Mouse (Mus musculus) liver, embryonic 14.5 days (tissue): ENCODE measurements around the gene Alg5.

Experiments used
- CTCF ChIP-seq: IDR thresholded peaks from 2 replicates; pipeline ENCODE4 v1.5.1; 2016; ENCODE audit warnings: antibody characterized with exemption, low read depth, control low read depth
- EP300 ChIP-seq: IDR thresholded peaks from 2 replicates; pipeline ENCODE4 v1.6.1; 2016; ENCODE audit warnings: antibody characterized with exemption, low read depth

- TF ChIP-seq CTCF (no peak), EP300 (no peak)
These were observed 6.6 kb downstream of the Alg5 start for GRCm38 (mm10) chr3:54741965-54742364.
